Mouse (Mus musculus) heart, embryonic 16.5 days (tissue): Measurements from ENCODE around the gene Fbxl13. TPM values are rescaled to one million over a fixed set of nuclear protein-coding genes. Genes with fewer than 3 reads are reported as not detected.

ENCODE experiments used
- ATAC-seq: fragments of 200-750 bp; cut with Nextera tagmentation; replicated peaks from 2 replicates; pipeline ENCODE4 v1.8.0; 2017; ENCODE audit warnings: moderate number of reproducible peaks; ENCODE audit not compliant: insufficient read depth, low FRiP score; ENCODE audit errors: extremely low read depth
- H3K27ac ChIP-seq: fragments of 300-500 bp; sonication (generic); 2 replicates; pipeline ENCODE4 v1.5.1; 2014; ENCODE audit warnings: mild to moderate bottlenecking, low read length, control low read depth, moderate library complexity
- H3K27me3 ChIP-seq: fragments of 300-500 bp; sonication (generic); 2 replicates; pipeline ENCODE4 v1.6.1; 2014; ENCODE audit warnings: low read length, mixed read lengths; ENCODE audit not compliant: control insufficient read depth, insufficient read depth
- H3K36me3 ChIP-seq: fragments of 300-500 bp; sonication (generic); 2 replicates; pipeline ENCODE4 v1.6.1; 2014; ENCODE audit not compliant: control insufficient read depth, insufficient read depth
- H3K4me1 ChIP-seq: fragments of 300-500 bp; sonication (generic); 2 replicates; pipeline ENCODE4 v1.6.1; 2014; ENCODE audit warnings: low read length, mixed read lengths; ENCODE audit not compliant: control insufficient read depth, insufficient read depth
- H3K4me2 ChIP-seq: fragments of 300-500 bp; sonication (generic); 2 replicates; pipeline ENCODE4 v1.6.1; 2014; ENCODE audit warnings: low read depth, mild to moderate bottlenecking, control low read depth, low read length
- H3K4me3 ChIP-seq: fragments of 300-500 bp; sonication (generic); 2 replicates; pipeline ENCODE4 v1.5.1; 2014; ENCODE audit warnings: mild to moderate bottlenecking, control low read depth, low read length
- H3K9ac ChIP-seq: fragments of 300-500 bp; sonication (generic); 2 replicates; pipeline ENCODE4 v1.6.1; 2014; ENCODE audit warnings: low read length, control low read depth
- H3K9me3 ChIP-seq: fragments of 300-500 bp; sonication (generic); replicated peaks from 2 replicates; pipeline ENCODE4 v1.6.1; 2016; ENCODE audit warnings: low read length; ENCODE audit not compliant: control insufficient read depth
- WGBS: fragments of 180-500 bp; shearing (Covaris S2); extraction: QIAGEN DNeasy Blood & Tissue Kit; methylation state at CpG from one replicate; pipeline ENCODE4 v1.1.7; 2014; 5-methylcytosine and 5-hydroxymethylcytosine counted together
- polyA plus RNA-seq: library from polyadenylated mRNA; unstranded; fragments of >200 nt; fragmentation: Nextera tagmentation; extraction: Ambion mirVana; gene quantifications from 2 replicates; pipeline ENCODE4 v1.2.1, GENCODE M21; 2015

Fbxl13 gene
- polyA plus RNA-seq, 1 experiment from 2014 or later, result 0.30 TPM

DNA sequence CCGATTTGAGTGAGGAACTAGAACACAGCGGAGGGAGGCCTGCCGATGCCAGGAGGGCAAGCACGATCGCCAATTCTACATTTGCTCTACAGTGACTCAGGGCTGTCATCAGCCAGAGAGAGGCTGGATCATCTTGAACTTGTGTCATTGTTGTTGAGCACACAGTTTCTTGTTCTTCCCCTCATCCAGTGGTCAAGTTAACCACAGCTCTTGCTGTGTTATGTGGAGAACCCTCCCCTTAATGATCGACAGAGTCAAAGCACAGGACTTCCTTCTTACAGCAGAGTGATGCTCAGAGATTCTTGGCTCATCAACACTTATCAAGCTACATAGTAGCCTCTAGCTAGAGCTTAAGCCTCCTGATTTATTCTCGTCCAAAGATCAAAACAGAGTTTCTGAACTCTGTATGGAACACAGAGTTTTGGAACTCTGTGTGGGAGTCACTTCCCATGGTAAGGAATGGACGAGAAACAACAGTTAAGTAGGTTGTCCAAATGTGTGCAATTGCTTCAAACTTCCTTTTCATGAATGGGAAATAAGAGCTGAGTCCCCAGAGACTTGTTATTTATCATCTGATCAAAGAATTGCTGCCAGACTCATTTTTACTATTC, 116.2 kb downstream of the Fbxl13 start:
- Histone ChIP-seq H3K4me2 (no peak overlapping the region), H3K27ac (peak overlapping the region; percentile 46), H3K36me3 (no peaks in the 10 kb centered on the region), H3K27me3 (no peaks in the 10 kb centered on the region), H3K4me1 (no peaks in the 10 kb centered on the region), H3K4me3 (no peak overlapping the region), H3K9me3 (peaks cover 6% of the 10 kb centered on the region; the same call in 1 of the 2 replicates), H3K9ac (no peak overlapping the region)
- 78% methylated on average over 8 of the region's 8 CpGs for WGBS
- no peak; the same call in 1 of the 2 replicates for ATAC-seq

DNA sequence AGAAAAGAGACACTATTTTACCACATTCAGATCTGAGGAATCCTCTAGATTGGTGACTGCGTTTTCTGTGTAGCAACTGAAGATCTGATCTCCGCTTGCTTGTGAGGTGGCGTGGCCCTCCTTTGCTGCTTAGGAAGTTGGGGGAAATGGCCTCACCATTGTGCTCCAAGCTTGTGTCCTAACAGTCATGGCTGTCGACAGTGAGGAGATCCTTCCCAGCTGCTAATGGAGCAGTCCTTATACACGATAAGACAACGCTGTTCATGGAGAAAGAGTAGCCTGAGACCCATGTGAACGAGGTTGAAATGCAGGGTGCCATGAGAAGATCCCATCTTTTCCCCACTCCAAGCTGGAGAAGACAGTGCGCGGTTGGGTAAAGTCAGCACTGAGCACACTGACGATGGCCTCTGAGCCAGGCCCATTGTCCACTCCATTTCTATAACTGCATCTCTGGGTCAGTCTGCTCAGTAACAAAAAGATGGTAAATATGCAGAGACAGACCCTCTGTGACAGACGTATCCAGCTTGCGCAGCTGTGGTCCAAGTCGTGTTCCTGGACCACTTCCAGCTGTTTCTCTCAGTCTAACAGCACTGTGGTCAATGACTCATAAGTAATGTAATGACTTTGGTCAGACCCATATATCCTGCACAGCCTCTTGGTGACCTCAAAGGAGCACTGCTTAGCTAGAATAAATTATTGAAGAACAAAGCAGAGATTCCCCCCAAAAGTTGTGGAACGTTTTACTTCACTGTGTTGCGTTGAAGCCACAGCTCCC, 117.2 kb downstream of the Fbxl13 start:
- no peak overlapping the region for H3K4me3 ChIP-seq
- H3K4me1 ChIP-seq, result no peaks in the 10 kb centered on the region
- H3K9ac ChIP-seq, result no peak overlapping the region
- no peaks in the 10 kb centered on the region for H3K27me3 ChIP-seq
- ATAC-seq, result peak; percentile 62
- H3K36me3 ChIP-seq, result no peaks in the 10 kb centered on the region
- peak overlapping the region; percentile 46 for H3K27ac ChIP-seq
- no peak overlapping the region for H3K4me2 ChIP-seq
- peaks cover 6% of the 10 kb centered on the region; the same call in 1 of the 2 replicates for H3K9me3 ChIP-seq
- 64% methylated on average over 15 of the region's 15 CpGs for WGBS

DNA sequence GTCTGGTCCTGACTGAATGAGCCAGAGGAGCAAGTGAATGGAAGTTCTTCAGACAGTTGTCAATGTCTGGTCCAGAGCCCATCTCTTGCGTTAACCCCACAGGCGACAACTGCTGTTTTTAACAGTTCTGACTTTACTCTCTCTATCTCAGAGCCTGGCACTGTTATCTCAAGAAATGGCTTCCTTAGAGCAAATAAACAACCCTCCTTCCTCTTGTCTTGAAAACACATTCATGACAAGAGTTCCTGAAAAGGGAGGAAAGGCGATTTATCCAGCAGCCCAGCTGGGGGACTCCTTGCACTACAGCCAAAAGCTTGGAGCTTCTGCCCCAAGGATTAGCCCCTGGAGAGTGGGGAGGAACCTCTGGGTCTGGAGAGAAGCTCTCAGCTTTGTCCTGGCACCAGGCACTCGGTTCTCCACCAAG, 117.9 kb downstream of the Fbxl13 start:
- Histone ChIP-seq H3K4me1 (no peaks in the 10 kb centered on the region), H3K27me3 (no peaks in the 10 kb centered on the region), H3K27ac (peak overlapping the region; percentile 65), H3K9ac (no peak overlapping the region), H3K36me3 (no peaks in the 10 kb centered on the region), H3K4me2 (no peak overlapping the region), H3K4me3 (no peak overlapping the region), H3K9me3 (peaks cover 6% of the 10 kb centered on the region; the same call in 1 of the 2 replicates)
- 36% methylated on average over 4 of the region's 4 CpGs for WGBS
- ATAC-seq, result no peak

DNA sequence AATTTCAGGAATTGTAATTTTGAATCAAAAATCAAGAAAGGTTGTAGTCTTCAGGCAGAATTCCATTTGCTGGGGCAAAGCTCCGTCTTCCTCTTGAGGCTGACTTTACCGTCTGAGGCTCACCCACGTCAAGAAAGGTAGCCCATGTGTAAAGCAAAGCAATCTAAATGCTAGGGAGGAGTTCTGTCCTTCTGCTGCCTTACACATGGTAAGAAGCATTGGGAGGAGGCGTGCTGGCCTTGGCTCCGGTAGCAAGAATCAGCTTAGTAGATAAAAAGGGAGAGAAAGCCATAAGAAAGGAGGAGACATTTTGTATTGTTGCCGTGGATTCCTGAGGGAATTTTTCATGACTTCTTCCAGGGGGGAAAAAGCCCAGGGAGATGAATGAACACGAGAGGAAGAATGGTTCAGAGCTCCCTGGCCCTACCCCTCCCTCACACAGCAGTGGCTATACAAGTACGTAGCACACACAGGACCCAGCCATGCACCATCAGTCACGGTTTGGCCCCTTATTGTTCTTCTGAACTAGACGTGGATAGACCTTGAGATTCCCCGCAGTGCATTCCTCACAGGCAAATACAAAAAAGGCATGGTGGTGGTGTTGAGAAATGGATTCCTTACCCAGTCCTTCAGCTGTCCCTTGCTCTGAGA, 118.5 kb downstream of the Fbxl13 start:
- Histone ChIP-seq H3K27me3 (no peaks in the 10 kb centered on the region), H3K9me3 (peaks cover 6% of the 10 kb centered on the region; the same call in 1 of the 2 replicates), H3K4me3 (no peak overlapping the region), H3K4me1 (no peaks in the 10 kb centered on the region), H3K36me3 (no peaks in the 10 kb centered on the region), H3K9ac (no peak overlapping the region), H3K4me2 (no peak overlapping the region), H3K27ac (peak overlapping the region; percentile 65)
- ATAC-seq, result no peak; the same call in 1 of the 2 replicates
- 55% methylated on average over 11 of the region's 11 CpGs for WGBS

DNA sequence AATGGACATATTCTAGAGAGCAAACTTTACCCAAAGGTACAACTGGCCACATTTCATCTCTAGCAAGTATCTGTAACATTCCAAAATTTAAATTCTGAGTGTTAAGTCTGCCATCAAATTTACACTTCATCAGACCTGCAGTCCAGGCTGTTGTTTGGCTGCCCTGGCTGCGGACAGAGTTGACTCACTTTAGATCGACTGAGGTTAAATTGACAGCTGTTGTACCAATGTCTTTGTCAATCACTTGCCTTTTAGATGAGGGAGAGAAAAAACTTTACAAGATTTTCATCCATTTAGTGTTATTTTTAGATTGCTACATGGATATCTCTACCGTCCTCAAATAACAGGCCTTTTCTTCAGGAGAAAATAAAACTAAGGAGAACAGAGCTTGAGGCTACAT, 126.3 kb downstream of the Fbxl13 start:
- no peak overlapping the region for H3K9ac ChIP-seq
- H3K36me3 ChIP-seq, result no peaks in the 10 kb centered on the region
- H3K27me3 ChIP-seq, result no peaks in the 10 kb centered on the region
- H3K4me3 ChIP-seq, result no peak overlapping the region
- 80% methylated on average over 3 of the region's 3 CpGs for WGBS
- no peaks in the 10 kb centered on the region for H3K9me3 ChIP-seq
- H3K27ac ChIP-seq, result no peak overlapping the region
- no peaks in the 10 kb centered on the region for H3K4me1 ChIP-seq
- no peak overlapping the region for H3K4me2 ChIP-seq
- no peak for ATAC-seq

DNA sequence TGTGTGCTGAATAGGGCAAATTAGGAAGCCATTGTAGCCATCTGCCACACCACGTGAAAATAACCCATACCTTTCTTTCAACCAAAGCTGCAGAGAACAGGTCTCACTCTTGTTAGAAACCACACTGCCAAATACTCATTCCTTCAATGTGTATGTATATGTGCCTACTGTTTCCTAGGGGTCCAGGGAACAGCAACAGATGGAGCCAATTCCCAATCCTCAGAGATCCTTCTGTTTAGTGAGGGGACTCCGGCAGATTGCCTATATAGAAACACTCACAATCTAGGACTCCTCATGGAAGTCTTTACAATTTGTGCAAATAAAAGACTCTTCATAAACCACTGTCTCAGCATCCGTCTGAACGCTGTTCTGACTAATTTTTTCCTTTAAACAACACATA, 127.2 kb downstream of the Fbxl13 start:
- Histone ChIP-seq H3K9me3 (no peaks in the 10 kb centered on the region), H3K4me3 (no peak overlapping the region), H3K27ac (no peak overlapping the region), H3K36me3 (no peaks in the 10 kb centered on the region), H3K4me1 (peaks cover 5% of the 10 kb centered on the region), H3K27me3 (no peaks in the 10 kb centered on the region), H3K9ac (no peak overlapping the region), H3K4me2 (no peak overlapping the region)
- 89% methylated on average over 4 of the region's 4 CpGs for WGBS
- no peak for ATAC-seq

DNA sequence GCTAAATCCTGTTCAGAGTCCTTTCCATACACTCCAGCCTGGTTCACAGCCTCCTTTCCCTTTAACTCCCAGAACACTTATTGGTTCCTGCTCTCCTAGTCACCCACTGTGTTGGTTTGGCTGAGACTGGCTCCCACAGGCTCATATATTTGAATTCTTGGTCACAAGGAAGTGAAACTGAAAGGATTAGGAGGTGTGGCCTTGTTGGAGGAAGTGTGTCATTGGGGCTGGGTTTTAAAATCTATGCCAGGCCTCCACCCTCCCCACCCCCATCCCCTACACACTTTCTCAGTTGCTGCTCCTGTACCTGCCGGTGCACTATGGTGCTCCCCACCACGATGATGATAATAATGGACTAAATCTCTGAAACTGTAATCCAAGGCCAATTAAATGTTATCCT, 127.9 kb downstream of the Fbxl13 start:
- H3K4me1 ChIP-seq, result peaks cover 11% of the 10 kb centered on the region
- no peak for ATAC-seq
- 83% methylated on average over 2 of the region's 2 CpGs for WGBS
- no peak overlapping the region for H3K4me3 ChIP-seq
- H3K9ac ChIP-seq, result no peak overlapping the region
- no peak overlapping the region for H3K4me2 ChIP-seq
- H3K27ac ChIP-seq, result no peak overlapping the region
- no peaks in the 10 kb centered on the region for H3K36me3 ChIP-seq
- no peaks in the 10 kb centered on the region for H3K9me3 ChIP-seq
- H3K27me3 ChIP-seq, result no peaks in the 10 kb centered on the region

DNA sequence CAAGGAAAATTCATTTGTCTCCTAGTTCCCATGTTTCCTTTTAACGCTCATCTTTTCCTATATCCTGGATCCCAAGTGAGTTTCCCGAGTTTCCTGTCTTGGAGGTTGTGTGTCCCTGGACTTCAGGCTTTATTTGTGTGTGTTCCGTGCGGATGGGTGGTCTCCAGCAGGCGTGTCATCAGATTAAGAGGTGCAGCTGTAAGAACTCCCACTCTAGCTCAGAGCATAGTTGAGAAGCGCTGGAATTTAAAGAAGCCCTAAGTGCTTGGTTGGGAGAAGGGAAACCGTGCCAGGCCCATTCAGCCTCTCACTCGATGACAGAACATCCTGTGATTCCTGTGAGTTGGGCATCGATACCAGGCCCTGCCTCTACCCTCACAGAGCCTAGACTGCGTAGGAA, 132.1 kb downstream of the Fbxl13 start:
- Histone ChIP-seq H3K36me3 (no peaks in the 10 kb centered on the region), H3K9ac (no peak overlapping the region), H3K27me3 (no peaks in the 10 kb centered on the region), H3K4me3 (no peak overlapping the region), H3K4me2 (no peak overlapping the region), H3K9me3 (no peaks in the 10 kb centered on the region), H3K4me1 (peaks cover 11% of the 10 kb centered on the region), H3K27ac (no peak overlapping the region)
- WGBS, result 27% methylated on average over 10 of the region's 10 CpGs
- 0 out of 2 replicates have a peak, but pooled peaks have one; percentile 45 for ATAC-seq

DNA sequence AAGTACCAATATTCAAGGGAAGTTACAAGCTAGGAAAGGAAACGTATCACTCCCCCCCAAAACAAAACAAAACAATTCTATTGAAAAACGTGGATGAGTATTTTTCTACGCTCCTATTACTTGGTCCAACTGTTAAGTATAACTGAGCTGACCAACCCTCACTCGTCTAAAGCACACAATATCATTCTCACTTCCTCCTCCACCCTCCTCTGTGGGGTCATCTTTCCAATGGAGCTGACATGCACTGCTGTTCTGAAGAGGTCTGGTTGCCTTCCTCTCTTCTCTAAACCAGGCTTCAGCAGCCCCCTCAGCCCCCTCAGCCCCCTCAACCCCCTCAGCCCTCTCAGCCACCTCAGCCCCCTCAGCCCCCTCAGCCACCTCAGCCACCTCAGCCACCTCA, 135.6 kb downstream of the Fbxl13 start:
- Histone ChIP-seq H3K9ac (no peak overlapping the region), H3K9me3 (no peaks in the 10 kb centered on the region), H3K27ac (no peak overlapping the region), H3K4me2 (no peak overlapping the region), H3K27me3 (no peaks in the 10 kb centered on the region), H3K36me3 (no peaks in the 10 kb centered on the region), H3K4me3 (no peak overlapping the region), H3K4me1 (peaks cover 11% of the 10 kb centered on the region)
- no peak for ATAC-seq
- WGBS, result 58% methylated on average over 4 of the region's 4 CpGs
